Mouse (Mus musculus) ES-Bruce4 (cell line): ENCODE results near the gene Iqce. TPM values are rescaled to one million over a fixed set of nuclear protein-coding genes. Genes with fewer than 3 reads are reported as not detected.

Experiments used
- H3K27ac ChIP-seq: 2 replicates; pipeline ENCODE4 v1.5.1; 2012; ENCODE audit warnings: low read length, inconsistent platforms; ENCODE audit not compliant: insufficient read depth
- H3K27me3 ChIP-seq: 2 replicates; pipeline ENCODE4 v1.6.1; 2012; ENCODE audit warnings: mild to moderate bottlenecking, low read length, inconsistent platforms; ENCODE audit not compliant: control insufficient read depth, poor library complexity, insufficient read depth, severe bottlenecking
- H3K36me3 ChIP-seq: 2 replicates; pipeline ENCODE4 v1.6.1; 2012; ENCODE audit warnings: inconsistent platforms, mild to moderate bottlenecking, low read length, moderate library complexity; ENCODE audit not compliant: control insufficient read depth, poor library complexity, insufficient read depth, severe bottlenecking
- H3K4me1 ChIP-seq: one replicate; pipeline ENCODE4 v1.8.1; 2011; ENCODE audit warnings: low read length; ENCODE audit not compliant: control insufficient read depth, insufficient read depth
- H3K4me3 ChIP-seq: 2 replicates; pipeline ENCODE4 v1.5.1; 2011; ENCODE audit warnings: low read depth, mild to moderate bottlenecking, low read length
- H3K9ac ChIP-seq: 2 replicates; pipeline ENCODE4 v1.6.1; 2012; ENCODE audit warnings: low read depth, mild to moderate bottlenecking, inconsistent platforms; ENCODE audit not compliant: poor library complexity, severe bottlenecking
- H3K9me3 ChIP-seq: replicated peaks from 2 replicates; pipeline ENCODE4 v1.6.1; 2012; ENCODE audit warnings: mild to moderate bottlenecking, low read length, inconsistent platforms; ENCODE audit not compliant: control insufficient read depth, poor library complexity, insufficient read depth, severe bottlenecking
- CTCF ChIP-seq: IDR thresholded peaks from one replicate; pipeline ENCODE4 v1.8.1; 2011; ENCODE audit warnings: low read depth, low read length
- EP300 ChIP-seq: IDR thresholded peaks from 2 replicates; pipeline ENCODE4 v1.6.1; 2011; ENCODE audit warnings: low read depth, low read length; ENCODE audit not compliant: insufficient read depth
- POLR2A ChIP-seq: IDR thresholded peaks from one replicate; pipeline ENCODE4 v1.8.1; 2011; ENCODE audit warnings: low read length; ENCODE audit not compliant: insufficient read depth
- polyA plus RNA-seq: library from polyadenylated mRNA; stranded (reverse); fragments of >200 nt; gene quantifications from 2 replicates; pipeline ENCODE4 v1.2.4, GENCODE M21; 2011; ENCODE audit warnings: low read depth; ENCODE audit not compliant: missing spikeins, insufficient read depth, insufficient read length

Gene Iqce
- polyA plus RNA-seq, 1 experiment = 11.0 TPM

- no peaks in the 10 kb centered on the region for H3K36me3 ChIP-seq
- H3K9ac ChIP-seq = no peak overlapping the region
These were observed 17.6 kb downstream of the Iqce start for GRCm38 (mm10) chr5:140684343-140685148.

GRCm38 (mm10) chr5:140682113-140682512 lies 20.1 kb downstream of the Iqce start:
- Histone ChIP-seq H3K27me3 (no peaks in the 10 kb centered on the region), H3K4me3 (no peak overlapping the region), H3K4me1 (no peaks in the 10 kb centered on the region), H3K9me3 (no peaks in the 10 kb centered on the region), H3K9ac (no peak overlapping the region), H3K36me3 (no peaks in the 10 kb centered on the region), H3K27ac (no peak overlapping the region)
- TF ChIP-seq CTCF (no peak), POLR2A (no peak), EP300 (no peak)

More at GRCm38 (mm10) chr5:140684343-140685148, 17.6 kb downstream of the Iqce start:
- no peaks in the 10 kb centered on the region for H3K9me3 ChIP-seq
- H3K4me1 ChIP-seq = no peaks in the 10 kb centered on the region
- no peaks in the 10 kb centered on the region for H3K27me3 ChIP-seq
- H3K27ac ChIP-seq = no peak overlapping the region
- no peak for TF ChIP-seq EP300
- peak; percentile 86 for TF ChIP-seq CTCF
- H3K4me3 ChIP-seq = no peak overlapping the region

GRCm38 (mm10) chr5:140680950-140681349 lies 21.2 kb downstream of the Iqce start:
- Histone ChIP-seq H3K9me3 (no peaks in the 10 kb centered on the region), H3K4me3 (no peak overlapping the region), H3K36me3 (no peaks in the 10 kb centered on the region), H3K9ac (no peak overlapping the region), H3K27me3 (no peaks in the 10 kb centered on the region), H3K4me1 (no peaks in the 10 kb centered on the region), H3K27ac (no peak overlapping the region)
- no peak for TF ChIP-seq EP300
- TF ChIP-seq POLR2A = no peak
- no peak for TF ChIP-seq CTCF

GRCm38 (mm10) chr5:140680051-140680450 lies 22.1 kb downstream of the Iqce start:
- Histone ChIP-seq H3K9ac (no peak overlapping the region), H3K36me3 (no peaks in the 10 kb centered on the region), H3K4me1 (no peaks in the 10 kb centered on the region), H3K9me3 (no peaks in the 10 kb centered on the region), H3K4me3 (no peak overlapping the region), H3K27me3 (no peaks in the 10 kb centered on the region), H3K27ac (no peak overlapping the region)
- no peak for TF ChIP-seq POLR2A
- TF ChIP-seq EP300 = no peak
- no peak for TF ChIP-seq CTCF

- Histone ChIP-seq H3K4me3 (no peak overlapping the region), H3K9me3 (no peaks in the 10 kb centered on the region), H3K4me1 (no peaks in the 10 kb centered on the region), H3K36me3 (no peaks in the 10 kb centered on the region), H3K9ac (no peak overlapping the region), H3K27ac (no peak overlapping the region), H3K27me3 (no peaks in the 10 kb centered on the region)
- no peak for TF ChIP-seq POLR2A
- no peak for TF ChIP-seq CTCF
- TF ChIP-seq EP300 = no peak
These were observed 25.0 kb downstream of the Iqce start for GRCm38 (mm10) chr5:140677137-140677536.

- Histone ChIP-seq H3K9ac (no peak overlapping the region), H3K27me3 (no peaks in the 10 kb centered on the region), H3K4me1 (no peaks in the 10 kb centered on the region), H3K9me3 (no peaks in the 10 kb centered on the region), H3K4me3 (no peak overlapping the region), H3K36me3 (no peaks in the 10 kb centered on the region), H3K27ac (no peak overlapping the region)
- TF ChIP-seq CTCF (no peak), POLR2A (no peak), EP300 (no peak)
These were observed 26.5 kb downstream of the Iqce start for GRCm38 (mm10) chr5:140675640-140676039.
